Mouse (Mus musculus) midbrain, embryonic 14.5 days (tissue): ENCODE results near the gene Srp14. TPM values are rescaled to one million over a fixed set of nuclear protein-coding genes. Genes with fewer than 3 reads are reported as not detected.
A peak's percentile ranks its signal among the peaks of the same experiment; 100 is the strongest.

Experiments used
- ATAC-seq: fragments of 200-750 bp; cut with Nextera tagmentation; 2 replicates; pipeline ENCODE4 v1.8.0; 2017; ENCODE audit warnings: moderate number of reproducible peaks, moderate library complexity; ENCODE audit not compliant: low FRiP score, low TSS enrichment
- DNase-seq: peaks from one replicate; pipeline ENCODE4 v3.0.0-alpha.2; 2015
- H3K27ac ChIP-seq: fragments of 300-500 bp; sonication (generic); replicated peaks from 2 replicates; pipeline ENCODE4 v1.5.1; 2014; ENCODE audit warnings: mild to moderate bottlenecking, low read depth, low read length, moderate library complexity
- H3K27me3 ChIP-seq: fragments of 300-500 bp; sonication (generic); 2 replicates; pipeline ENCODE4 v1.6.1; 2014; ENCODE audit warnings: low read length, control low read depth, mixed read lengths; ENCODE audit not compliant: control insufficient read depth, insufficient read depth
- H3K36me3 ChIP-seq: fragments of 300-500 bp; sonication (generic); 2 replicates; pipeline ENCODE4 v1.6.1; 2014; ENCODE audit warnings: low read length, control low read depth; ENCODE audit not compliant: control insufficient read depth, insufficient read depth
- H3K4me1 ChIP-seq: fragments of 300-500 bp; sonication (generic); 2 replicates; pipeline ENCODE4 v1.6.1; 2014; ENCODE audit warnings: mild to moderate bottlenecking, antibody characterized with exemption, low read length, control low read depth; ENCODE audit not compliant: control insufficient read depth, insufficient read depth
- H3K4me2 ChIP-seq: fragments of 300-500 bp; sonication (generic); 2 replicates; pipeline ENCODE4 v1.6.1; 2014; ENCODE audit warnings: mild to moderate bottlenecking, low read length, moderate library complexity
- H3K4me3 ChIP-seq: fragments of 300-500 bp; sonication (generic); replicated peaks from 2 replicates; pipeline ENCODE4 v1.5.1; 2014; ENCODE audit warnings: low read depth, low read length
- H3K9ac ChIP-seq: fragments of 300-500 bp; sonication (generic); replicated peaks from 2 replicates; pipeline ENCODE4 v1.6.1; 2014; ENCODE audit warnings: mild to moderate bottlenecking, low read length, moderate library complexity
- H3K9me3 ChIP-seq: fragments of 300-500 bp; sonication (generic); 2 replicates; pipeline ENCODE4 v1.6.1; 2016; ENCODE audit warnings: low read length, control low read depth, mixed read lengths; ENCODE audit not compliant: control insufficient read depth
- WGBS: fragments of 180-500 bp; shearing (Covaris S2); extraction: QIAGEN DNeasy Blood & Tissue Kit; methylation state at CpG from one replicate; pipeline ENCODE4 v1.1.7; 2014; 5-methylcytosine and 5-hydroxymethylcytosine counted together
- polyA plus RNA-seq: library from polyadenylated mRNA; unstranded; fragments of >200 nt; fragmentation: Nextera tagmentation; extraction: Ambion mirVana; gene quantifications from 2 replicates; pipeline ENCODE4 v1.2.1, GENCODE M21; 2014

Gene Srp14
- polyA plus RNA-seq: 327 and 366 TPM in 2 replicates

DNA sequence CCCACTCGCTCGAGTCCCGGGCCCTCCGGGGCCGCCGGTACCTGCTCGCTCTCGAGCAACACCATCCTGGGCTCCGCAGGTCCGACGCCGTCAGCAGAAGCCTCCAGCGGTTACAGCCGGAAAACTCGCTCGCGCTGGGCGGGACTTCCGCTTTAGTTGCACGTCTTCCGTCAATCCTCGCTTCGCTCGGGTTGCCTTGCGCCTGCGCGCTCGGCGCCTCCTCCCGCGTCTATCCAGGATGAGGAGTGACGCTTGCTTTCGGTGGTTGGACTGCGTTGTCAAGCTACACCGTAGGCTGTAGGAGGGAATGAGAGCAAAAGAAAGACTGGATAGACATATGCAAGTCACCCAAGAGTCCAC is at the start of gene Srp14:
Gene Srp14, minus strand, starts transcription at position 162 of the 360 bp plus-strand sequence.
- DNase-seq: peak; percentile 99
- Histone ChIP-seq H3K4me2 (peak within 1 kb of the TSS; percentile 81), H3K36me3 (peaks cover 23% of the 10 kb centered on the region), H3K4me3 (peak within 1 kb of the TSS; percentile 89), H3K27ac (peak within 1 kb of the TSS; percentile 83), H3K4me1 (peaks cover 6% of the 10 kb centered on the region), H3K9me3 (no peaks in the 10 kb centered on the region), H3K9ac (peak within 1 kb of the TSS; percentile 89), H3K27me3 (no peaks in the 10 kb centered on the region)
- 1% methylated on average over 35 of the region's 35 CpGs for WGBS
- peak; percentile 96 for ATAC-seq

DNA sequence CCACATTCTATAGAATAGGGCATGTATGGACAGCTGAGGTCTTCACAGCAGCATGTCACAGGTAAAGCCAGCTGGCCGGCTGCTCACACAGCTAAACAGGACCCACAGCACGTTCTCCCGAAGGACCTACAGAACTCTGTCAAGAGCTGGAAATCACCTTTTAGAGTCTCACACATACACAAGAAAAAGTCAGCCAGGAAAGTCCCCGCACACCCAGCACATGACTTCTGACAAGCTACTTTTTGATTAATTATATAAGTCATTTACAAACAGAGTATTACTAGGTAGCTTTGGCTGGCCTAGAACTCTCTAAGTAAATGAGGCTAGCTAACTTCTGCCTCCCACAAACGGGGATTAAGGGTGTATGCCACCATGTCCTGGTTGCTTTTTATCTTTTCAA is 47.0 kb upstream of the Srp14 start:
- H3K4me2 ChIP-seq: no peak overlapping the region
- H3K4me1 ChIP-seq: peaks cover 16% of the 10 kb centered on the region; the same call in 1 of the 2 replicates
- DNase-seq (no peak), ATAC-seq (no peak)
- no peak overlapping the region for H3K9ac ChIP-seq
- no peaks in the 10 kb centered on the region for H3K9me3 ChIP-seq
- H3K36me3 ChIP-seq: no peaks in the 10 kb centered on the region
- WGBS: 90% methylated on average over 5 of the region's 5 CpGs
- H3K27me3 ChIP-seq: no peaks in the 10 kb centered on the region
- H3K4me3 ChIP-seq: no peak overlapping the region
- no peak overlapping the region for H3K27ac ChIP-seq

DNA sequence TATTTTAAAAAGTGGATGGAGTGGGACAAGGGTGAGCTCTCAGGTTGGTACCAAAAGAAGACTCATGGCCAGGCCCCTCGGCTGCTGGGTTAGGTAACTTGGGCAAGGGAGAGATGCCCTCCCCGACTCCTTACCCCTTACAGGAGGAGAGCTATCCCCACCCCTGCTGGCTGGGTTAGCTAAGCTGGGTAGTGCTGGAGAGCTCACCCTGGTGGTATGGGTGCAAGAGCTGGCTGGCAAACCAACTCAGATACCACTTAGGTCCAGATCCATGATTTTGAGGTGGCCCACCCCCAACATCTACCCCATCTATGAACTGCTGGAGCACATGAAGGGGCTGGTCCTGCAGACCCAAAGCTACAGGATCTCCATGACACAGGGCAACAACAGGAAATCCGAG is 45.3 kb upstream of the Srp14 start:
- no peak for ATAC-seq
- Histone ChIP-seq H3K9ac (no peak overlapping the region), H3K4me3 (no peak overlapping the region), H3K4me1 (peaks cover 12% of the 10 kb centered on the region; the same call in 1 of the 2 replicates), H3K4me2 (no peak overlapping the region), H3K27me3 (no peaks in the 10 kb centered on the region), H3K27ac (no peak overlapping the region), H3K9me3 (no peaks in the 10 kb centered on the region), H3K36me3 (no peaks in the 10 kb centered on the region)
- no peak for DNase-seq
- WGBS: 90% methylated on average over 3 of the region's 3 CpGs

DNA sequence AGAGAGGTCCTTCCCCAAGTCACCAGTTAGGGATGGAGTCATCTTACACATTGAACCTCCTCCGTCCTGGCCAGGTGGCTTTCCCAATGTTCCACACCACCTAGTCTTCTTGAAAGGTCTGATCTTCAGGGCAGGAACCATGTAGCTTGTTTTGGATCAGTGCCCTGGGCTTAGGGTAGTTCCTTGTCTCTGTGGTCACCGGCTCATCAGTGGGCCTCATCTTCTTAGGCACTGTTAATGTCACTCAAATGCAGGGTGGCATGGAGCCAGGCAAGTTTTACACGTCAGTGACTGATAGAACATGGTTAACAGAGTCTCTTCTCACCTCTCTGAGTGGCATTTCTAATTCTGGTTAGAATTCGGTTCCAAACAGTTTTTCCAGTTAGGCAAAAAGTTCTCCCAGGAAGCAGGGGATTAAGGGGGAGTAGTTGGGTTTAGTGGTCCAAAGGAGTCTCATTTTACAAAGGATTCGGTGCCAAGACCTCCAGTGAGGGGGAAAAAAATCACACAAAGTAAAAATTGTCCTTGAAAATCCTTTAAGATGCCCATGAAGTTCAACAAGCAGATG is 43.7 kb upstream of the Srp14 start:
- H3K27ac ChIP-seq: no peak overlapping the region
- no peaks in the 10 kb centered on the region for H3K36me3 ChIP-seq
- no peaks in the 10 kb centered on the region for H3K27me3 ChIP-seq
- WGBS: 49% methylated on average over 5 of the region's 5 CpGs
- H3K9ac ChIP-seq: no peak overlapping the region
- no peak overlapping the region for H3K4me2 ChIP-seq
- no peak overlapping the region for H3K4me3 ChIP-seq
- no peaks in the 10 kb centered on the region for H3K9me3 ChIP-seq
- no peak for ATAC-seq
- no peak for DNase-seq
- peaks cover 6% of the 10 kb centered on the region; the same call in 1 of the 2 replicates for H3K4me1 ChIP-seq

DNA sequence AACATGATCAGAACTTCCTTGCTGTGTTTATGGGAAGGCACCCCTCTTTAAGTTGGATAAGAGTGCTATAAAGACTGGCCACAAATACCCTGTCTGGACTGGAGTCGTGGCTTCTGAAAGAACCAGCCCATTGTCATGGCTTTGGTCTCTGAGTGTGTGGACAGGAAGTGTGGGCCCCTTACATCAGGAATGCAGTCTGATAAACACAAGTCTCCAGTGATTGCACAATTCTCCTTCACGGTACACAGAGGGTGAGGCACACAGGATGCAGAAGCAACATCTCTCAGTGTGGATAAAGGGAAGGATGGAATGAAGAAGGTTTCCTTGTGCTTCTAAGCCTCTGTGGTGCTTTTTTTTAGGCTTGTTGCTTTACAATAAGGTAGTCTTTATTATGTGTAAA is 42.8 kb upstream of the Srp14 start:
- H3K27me3 ChIP-seq: no peaks in the 10 kb centered on the region
- H3K4me2 ChIP-seq: no peak overlapping the region
- H3K36me3 ChIP-seq: no peaks in the 10 kb centered on the region
- H3K9me3 ChIP-seq: no peaks in the 10 kb centered on the region
- H3K27ac ChIP-seq: no peak overlapping the region
- H3K9ac ChIP-seq: no peak overlapping the region
- ATAC-seq (no peak), DNase-seq (no peak)
- H3K4me1 ChIP-seq: peaks cover 6% of the 10 kb centered on the region; the same call in 1 of the 2 replicates
- 63% methylated on average over 2 of the region's 2 CpGs for WGBS
- no peak overlapping the region for H3K4me3 ChIP-seq

DNA sequence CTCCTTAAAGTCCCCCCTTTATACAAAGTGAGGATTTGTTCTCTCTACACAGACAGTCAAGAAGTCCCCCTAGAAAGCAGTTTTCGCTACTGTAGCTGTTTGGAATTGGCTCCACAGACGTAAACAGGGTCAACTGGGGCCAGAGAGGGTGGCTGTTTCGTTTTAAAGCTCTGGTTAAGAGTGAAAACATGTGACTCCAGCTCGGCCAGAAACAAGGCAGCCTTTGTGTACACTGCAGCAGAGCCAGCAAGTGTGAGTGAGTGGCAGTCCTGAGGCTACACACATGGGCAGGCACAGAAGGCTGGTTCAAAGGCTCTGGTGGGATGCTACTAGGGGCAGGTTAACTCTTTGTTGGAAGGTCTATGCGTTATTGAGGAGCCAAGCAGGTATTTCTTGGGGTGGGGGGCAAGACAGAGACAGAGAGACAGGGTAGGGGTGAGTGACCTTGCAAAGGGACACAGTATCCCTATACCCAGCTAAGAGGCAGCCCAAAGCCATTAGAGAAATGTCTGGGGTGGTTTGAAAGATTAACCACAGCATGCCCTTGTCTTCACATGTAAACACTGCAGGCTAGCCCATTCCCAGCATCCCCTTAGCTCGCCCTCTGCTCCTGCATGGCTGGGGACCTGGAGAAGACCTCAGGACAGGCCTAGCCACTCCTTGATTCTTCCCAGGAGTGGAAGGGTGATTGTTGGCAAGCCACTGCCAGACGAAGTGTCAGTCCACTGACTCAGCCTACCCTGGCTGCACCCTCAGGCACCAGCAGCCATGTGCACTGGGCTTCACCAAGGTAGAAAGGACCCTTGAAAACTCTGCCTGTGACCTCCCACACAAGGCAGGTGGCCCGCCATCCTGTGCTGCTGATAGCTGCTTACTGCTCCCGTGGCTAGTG is 40.8 kb upstream of the Srp14 start:
- H3K27ac ChIP-seq: peak overlapping the region; percentile 38
- 49% methylated on average over 9 of the region's 9 CpGs for WGBS

DNA sequence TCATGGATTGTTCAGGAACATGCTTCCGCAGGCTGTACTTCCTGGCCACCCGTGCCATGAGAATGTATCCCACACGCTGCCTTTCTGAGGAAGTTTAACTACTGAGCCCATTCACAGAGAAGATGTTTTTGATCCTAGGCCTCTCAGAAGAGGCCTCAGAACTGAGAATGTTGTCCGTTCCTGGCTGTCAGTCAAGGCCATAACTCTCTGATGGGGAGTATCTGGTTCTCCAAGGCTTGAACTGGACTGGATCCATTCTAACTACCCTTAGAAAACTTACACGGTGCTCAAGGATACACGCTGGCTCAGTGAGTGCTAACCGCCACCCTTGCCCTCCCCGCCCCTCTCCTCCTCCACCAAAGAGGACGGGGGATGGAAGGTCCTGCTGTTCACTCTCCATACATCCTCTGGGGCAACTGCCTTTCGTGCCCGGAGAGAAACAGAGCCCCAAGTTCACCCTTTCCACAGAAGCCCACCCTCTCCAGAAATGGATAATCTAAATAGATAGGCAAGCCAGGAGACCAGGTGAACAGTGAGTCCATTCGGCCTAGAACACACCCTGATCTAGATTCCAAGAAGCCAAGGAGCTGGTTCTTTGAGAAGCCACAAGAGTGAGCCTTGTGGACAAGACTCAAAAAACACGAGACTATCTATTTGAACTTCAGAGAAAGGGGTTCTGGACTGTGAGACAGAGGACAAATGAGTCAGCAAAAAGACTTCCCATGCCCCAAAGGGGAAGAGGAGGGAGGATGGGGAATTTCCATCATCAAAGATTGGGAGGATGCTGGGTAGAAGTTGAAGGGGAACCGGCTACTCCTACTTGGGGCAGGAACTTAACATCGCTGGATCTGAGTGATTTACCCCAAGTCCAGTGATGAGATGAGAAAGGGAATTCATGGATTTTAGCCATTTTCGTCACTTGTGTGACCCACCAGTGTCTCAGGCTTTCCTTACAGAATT is 33.2 kb upstream of the Srp14 start:
- Histone ChIP-seq H3K27ac (no peak overlapping the region), H3K4me1 (peaks cover 8% of the 10 kb centered on the region; the same call in 1 of the 2 replicates), H3K4me2 (no peak overlapping the region)

More for the DNA sequence above, 40.8 kb upstream of the Srp14 start:
- peaks cover 6% of the 10 kb centered on the region; the same call in 1 of the 2 replicates for H3K4me1 ChIP-seq
- no peak overlapping the region for H3K4me2 ChIP-seq
- H3K27me3 ChIP-seq: no peaks in the 10 kb centered on the region
- ATAC-seq: no peak
- H3K9ac ChIP-seq: no peak overlapping the region
- H3K36me3 ChIP-seq: no peaks in the 10 kb centered on the region
- DNase-seq: peak; percentile 59
- no peaks in the 10 kb centered on the region for H3K9me3 ChIP-seq
- H3K4me3 ChIP-seq: no peak overlapping the region

DNA sequence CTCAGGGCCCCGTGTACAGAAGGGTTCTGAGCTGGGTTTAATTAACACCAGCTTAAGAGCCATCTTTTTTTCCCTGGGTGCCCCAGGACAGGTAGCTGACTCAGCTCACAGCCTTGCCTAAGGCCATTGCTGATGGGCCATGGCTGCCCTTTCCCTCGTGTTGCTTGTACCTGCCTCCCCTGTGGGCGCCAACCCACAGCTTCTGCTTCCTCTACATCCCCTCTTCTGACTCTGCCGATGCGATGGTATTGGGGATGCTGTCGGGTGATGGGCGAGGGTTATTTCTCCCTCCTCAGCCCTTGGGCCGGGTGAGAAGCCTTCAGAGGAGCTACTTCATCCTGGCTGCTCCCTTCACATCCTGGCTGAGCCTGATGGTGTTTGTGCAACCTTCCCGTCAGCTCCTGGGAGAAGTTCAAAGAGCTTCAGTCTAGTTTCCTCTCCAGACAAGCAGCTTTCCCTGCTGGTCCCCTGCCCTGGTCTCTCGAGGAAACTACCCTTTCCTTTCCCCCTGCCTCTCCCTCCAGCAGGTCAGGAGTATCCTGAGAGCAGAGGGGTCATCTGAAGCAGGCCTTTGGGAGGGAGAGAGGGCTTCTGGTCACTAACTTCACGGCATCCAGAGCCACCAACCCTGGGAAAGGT is 32.4 kb upstream of the Srp14 start:
- H3K27ac ChIP-seq: no peak overlapping the region
- peaks cover 8% of the 10 kb centered on the region; the same call in 1 of the 2 replicates for H3K4me1 ChIP-seq
- ATAC-seq: no peak
- H3K27me3 ChIP-seq: no peaks in the 10 kb centered on the region
- 67% methylated on average over 11 of the region's 11 CpGs for WGBS
- H3K9me3 ChIP-seq: no peaks in the 10 kb centered on the region
- H3K4me3 ChIP-seq: no peak overlapping the region
- DNase-seq: no peak
- H3K36me3 ChIP-seq: no peaks in the 10 kb centered on the region
- H3K9ac ChIP-seq: no peak overlapping the region
- H3K4me2 ChIP-seq: no peak overlapping the region

More for the DNA sequence above, 33.2 kb upstream of the Srp14 start:
- Histone ChIP-seq H3K9me3 (no peaks in the 10 kb centered on the region), H3K9ac (no peak overlapping the region), H3K36me3 (no peaks in the 10 kb centered on the region), H3K27me3 (no peaks in the 10 kb centered on the region), H3K4me3 (no peak overlapping the region)
- no peak for DNase-seq
- 85% methylated on average over 16 of the region's 16 CpGs for WGBS
- no peak for ATAC-seq
